In the genomic region with DNA sequence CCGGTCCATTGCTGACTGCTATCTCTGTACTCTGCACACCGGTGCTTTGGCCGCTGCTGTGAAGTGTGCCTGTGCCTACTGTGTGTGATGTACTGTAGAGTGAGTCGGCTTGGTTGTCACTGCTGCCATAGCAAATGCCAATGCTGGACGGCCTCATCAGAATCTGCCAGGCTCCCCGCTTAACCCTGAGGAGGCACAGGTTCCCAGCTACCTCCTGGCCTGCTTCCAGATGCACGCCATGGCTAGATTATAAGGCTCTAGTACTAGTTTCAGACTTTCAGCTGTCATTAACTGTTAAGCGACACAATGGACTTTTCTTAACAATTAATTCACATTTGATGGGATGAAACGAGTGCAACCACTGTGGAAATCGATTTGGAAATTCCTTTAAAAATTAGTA, we compare ENCODE assay signal across 25 mouse cellular contexts. TPM values are rescaled to one million over a fixed set of nuclear protein-coding genes. Genes with fewer than 3 reads are reported as not detected.
DNase-seq lines count a peak whose midpoint lies in the region; ATAC-seq and TF ChIP-seq lines count a peak whose summit lies in the region.
"Had no signal": no experiment of that assay in that cellular context is flagged by ENCODE, and none has a peak within 500 bp of the region (broad histone marks: within the 10 kb centered on the region; RNA-seq: fewer than 3 reads in every experiment).

No protein-coding gene starts in this region.

- no peak for TF ChIP-seq CTCF in hindbrain, postnatal 0 days (IDR thresholded peaks at IDR 0.05; ENCODE audit: low read depth)

- no peaks in the 10 kb centered on the region for H3K9me3 ChIP-seq in forebrain, embryonic 13.5 days (replicated peaks)
- H3K9me3 ChIP-seq in forebrain, embryonic 12.5 days = no peaks in the 10 kb centered on the region
- no peaks in the 10 kb centered on the region for H3K9me3 ChIP-seq in hindbrain, embryonic 12.5 days (replicated peaks)
- no peaks in the 10 kb centered on the region for H3K9me3 ChIP-seq in hindbrain, postnatal 0 days (ENCODE audit: low read length)
- no peaks in the 10 kb centered on the region for H3K9me3 ChIP-seq in midbrain, embryonic 12.5 days
- no peaks in the 10 kb centered on the region for H3K9me3 ChIP-seq in midbrain, embryonic 11.5 days (ENCODE audit: control insufficient read depth, low read length)
- H3K9me3 ChIP-seq in neural tube, embryonic 14.5 days (ENCODE audit: control insufficient read depth, low read length) = no peaks in the 10 kb centered on the region
- H3K9me3 ChIP-seq: embryonic facial prominence, embryonic 13.5 days; hindbrain, embryonic 15.5 days; limb, embryonic 12.5 days; stomach, embryonic 15.5 days had no signal

- ATAC-seq in forebrain, embryonic 13.5 days = no peak
- no peak for ATAC-seq in forebrain, embryonic 12.5 days (ENCODE audit: low FRiP score)
- no peak for ATAC-seq in hindbrain, embryonic 12.5 days (ENCODE audit: low FRiP score)
- ATAC-seq in hindbrain, postnatal 0 days = no peak
- ATAC-seq in midbrain, embryonic 12.5 days (ENCODE audit: low FRiP score, low read depth) = no peak
- no peak for ATAC-seq in midbrain, embryonic 11.5 days (ENCODE audit: low FRiP score)
- no peak for ATAC-seq in neural tube, embryonic 14.5 days (ENCODE audit: low read depth)
- ATAC-seq: intestine, postnatal 0 days; liver, postnatal 0 days; lung, postnatal 0 days had no signal

- no peak for DNase-seq in hindbrain, postnatal 0 days (ENCODE audit: low spot score)
- DNase-seq in midbrain, embryonic 11.5 days (ENCODE audit: low spot score, missing footprints) = no peak
- DNase-seq: adrenal gland, postnatal 25 days; cerebellum, postnatal 36 days; embryo, embryonic 11 days; heart, postnatal 10 days; kidney, postnatal 25 days; liver, postnatal 0 days; right cerebral cortex, adult 18-20 months; thymus, postnatal 25 days had no signal

- peaks cover 36% of the 10 kb centered on the region for H3K4me1 ChIP-seq in forebrain, embryonic 13.5 days
- H3K4me1 ChIP-seq in forebrain, embryonic 12.5 days = peaks cover 32% of the 10 kb centered on the region
- peaks cover 39% of the 10 kb centered on the region for H3K4me1 ChIP-seq in hindbrain, embryonic 12.5 days
- H3K4me1 ChIP-seq in hindbrain, postnatal 0 days (ENCODE audit: insufficient read depth, low read length) = peaks cover 12% of the 10 kb centered on the region; the same call in 1 of the 2 replicates
- H3K4me1 ChIP-seq in midbrain, embryonic 12.5 days = peaks cover 26% of the 10 kb centered on the region
- H3K4me1 ChIP-seq in midbrain, embryonic 11.5 days (ENCODE audit: control insufficient read depth, insufficient read depth, low read length) = 0 out of 2 replicates have a peak, but pooled peaks cover 3% of the 10 kb centered on the region
- H3K4me1 ChIP-seq in neural tube, embryonic 14.5 days (ENCODE audit: control insufficient read depth, insufficient read depth, low read length) = peaks cover 8% of the 10 kb centered on the region; the same call in 1 of the 2 replicates

- no peak overlapping the region for H3K9ac ChIP-seq in forebrain, embryonic 13.5 days
- no peak overlapping the region for H3K9ac ChIP-seq in forebrain, embryonic 12.5 days
- H3K9ac ChIP-seq in hindbrain, embryonic 12.5 days = no peak overlapping the region
- no peak overlapping the region for H3K9ac ChIP-seq in hindbrain, postnatal 0 days (replicated peaks; ENCODE audit: low read length)
- H3K9ac ChIP-seq in midbrain, embryonic 12.5 days (replicated peaks) = no peak overlapping the region
- no peak overlapping the region for H3K9ac ChIP-seq in midbrain, embryonic 11.5 days (ENCODE audit: low read length)
- H3K9ac ChIP-seq in neural tube, embryonic 14.5 days (replicated peaks; ENCODE audit: low read depth, low read length) = 0 out of 2 replicates have a peak overlapping the region, but pooled peaks have one; percentile 11
- H3K9ac ChIP-seq: embryonic facial prominence, embryonic 13.5 days; hindbrain, embryonic 15.5 days; limb, embryonic 12.5 days; liver, postnatal 0 days; stomach, embryonic 15.5 days had no signal

- H3K27me3 ChIP-seq in forebrain, embryonic 13.5 days = no peaks in the 10 kb centered on the region
- no peaks in the 10 kb centered on the region for H3K27me3 ChIP-seq in forebrain, embryonic 12.5 days
- H3K27me3 ChIP-seq in hindbrain, embryonic 12.5 days = no peaks in the 10 kb centered on the region
- no peaks in the 10 kb centered on the region for H3K27me3 ChIP-seq in hindbrain, postnatal 0 days (ENCODE audit: insufficient read depth, low read length)
- H3K27me3 ChIP-seq in midbrain, embryonic 12.5 days = no peaks in the 10 kb centered on the region
- H3K27me3 ChIP-seq in midbrain, embryonic 11.5 days (ENCODE audit: control insufficient read depth, insufficient read depth, low read length) = no peaks in the 10 kb centered on the region
- no peaks in the 10 kb centered on the region for H3K27me3 ChIP-seq in neural tube, embryonic 14.5 days (ENCODE audit: control insufficient read depth, insufficient read depth, low read length)
- H3K27me3 ChIP-seq: embryonic facial prominence, embryonic 13.5 days; hindbrain, embryonic 15.5 days; limb, embryonic 12.5 days; stomach, embryonic 15.5 days had no signal

- H3K4me3 ChIP-seq in forebrain, embryonic 13.5 days = no peak overlapping the region
- H3K4me3 ChIP-seq in forebrain, embryonic 12.5 days (replicated peaks) = no peak overlapping the region
- H3K4me3 ChIP-seq in hindbrain, embryonic 12.5 days = no peak overlapping the region
- H3K4me3 ChIP-seq in hindbrain, postnatal 0 days (ENCODE audit: low read length) = no peak overlapping the region
- no peak overlapping the region for H3K4me3 ChIP-seq in midbrain, embryonic 12.5 days
- no peak overlapping the region for H3K4me3 ChIP-seq in midbrain, embryonic 11.5 days (ENCODE audit: low read depth, low read length)
- no peak overlapping the region for H3K4me3 ChIP-seq in neural tube, embryonic 14.5 days (ENCODE audit: low read depth, low read length)
- H3K4me3 ChIP-seq: embryonic facial prominence, embryonic 13.5 days; erythroblast, embryonic 14.5 days; hindbrain, embryonic 15.5 days; limb, embryonic 12.5 days; stomach, embryonic 15.5 days had no signal

- WGBS in forebrain, embryonic 13.5 days = 79% methylated on average over 10 of the region's 10 CpGs
- WGBS in forebrain, embryonic 12.5 days = 90% methylated on average over 10 of the region's 10 CpGs
- 84% methylated on average over 10 of the region's 10 CpGs for WGBS in hindbrain, embryonic 12.5 days
- WGBS in hindbrain, postnatal 0 days = 55% methylated on average over 10 of the region's 10 CpGs
- 91% methylated on average over 10 of the region's 10 CpGs for WGBS in midbrain, embryonic 12.5 days
- whole genome bisulfite sequencing in midbrain, embryonic 11.5 days = 94% methylated on average over 10 of the region's 10 CpGs
- 73% methylated on average over 10 of the region's 10 CpGs for WGBS in neural tube, embryonic 14.5 days

- no peak overlapping the region for H3K4me2 ChIP-seq in forebrain, embryonic 13.5 days
- H3K4me2 ChIP-seq in forebrain, embryonic 12.5 days = no peak overlapping the region
- H3K4me2 ChIP-seq in hindbrain, embryonic 12.5 days (replicated peaks) = no peak overlapping the region
- H3K4me2 ChIP-seq in hindbrain, postnatal 0 days (ENCODE audit: low read depth, low read length) = no peak overlapping the region
- H3K4me2 ChIP-seq in midbrain, embryonic 12.5 days (replicated peaks) = no peak overlapping the region
- no peak overlapping the region for H3K4me2 ChIP-seq in midbrain, embryonic 11.5 days
- H3K4me2 ChIP-seq in neural tube, embryonic 14.5 days (ENCODE audit: low read depth, low read length) = no peak overlapping the region
- H3K4me2 ChIP-seq: embryonic facial prominence, embryonic 13.5 days; heart, embryonic 11.5 days; hindbrain, embryonic 15.5 days; limb, embryonic 12.5 days; liver, embryonic 11.5 days; stomach, embryonic 15.5 days had no signal

- 0 out of 2 replicates have a peak overlapping the region, but pooled peaks have one; percentile 11 for H3K27ac ChIP-seq in forebrain, embryonic 13.5 days
- H3K27ac ChIP-seq in forebrain, embryonic 12.5 days = no peak overlapping the region
- H3K27ac ChIP-seq in hindbrain, embryonic 12.5 days = peak overlapping the region; percentile 40; the same call in 1 of the 2 replicates
- no peak overlapping the region for H3K27ac ChIP-seq in hindbrain, postnatal 0 days
- H3K27ac ChIP-seq in midbrain, embryonic 12.5 days (replicated peaks) = 0 out of 2 replicates have a peak overlapping the region, but pooled peaks have one; percentile 2
- H3K27ac ChIP-seq in midbrain, embryonic 11.5 days (ENCODE audit: low read depth, low read length) = no peak overlapping the region
- H3K27ac ChIP-seq in neural tube, embryonic 14.5 days (ENCODE audit: low read depth, low read length) = no peak overlapping the region
- H3K27ac ChIP-seq: embryonic facial prominence, embryonic 13.5 days; hindbrain, embryonic 15.5 days; limb, embryonic 12.5 days; macrophage; stomach, embryonic 15.5 days had no signal

- peaks cover 17% of the 10 kb centered on the region for H3K36me3 ChIP-seq in forebrain, embryonic 13.5 days (ENCODE audit: poor library complexity, severe bottlenecking)
- peaks cover 24% of the 10 kb centered on the region for H3K36me3 ChIP-seq in forebrain, embryonic 12.5 days (replicated peaks)
- peaks cover 27% of the 10 kb centered on the region for H3K36me3 ChIP-seq in hindbrain, embryonic 12.5 days
- H3K36me3 ChIP-seq in hindbrain, postnatal 0 days (ENCODE audit: insufficient read depth, low read length) = no peaks in the 10 kb centered on the region
- H3K36me3 ChIP-seq in midbrain, embryonic 12.5 days = peaks cover 24% of the 10 kb centered on the region
- no peaks in the 10 kb centered on the region for H3K36me3 ChIP-seq in midbrain, embryonic 11.5 days (ENCODE audit: control insufficient read depth, insufficient read depth, low read length)
- no peaks in the 10 kb centered on the region for H3K36me3 ChIP-seq in neural tube, embryonic 14.5 days (ENCODE audit: control insufficient read depth, insufficient read depth, low read length)
- H3K36me3 ChIP-seq: hindbrain, embryonic 15.5 days had no signal

RNA-seq across cellular contexts. Expression of a gene that starts 21.8 kb away (rescaled TPM):
- polyA plus RNA-seq in forebrain, embryonic 13.5 days (2015; fragmentation: Nextera tagmentation; extraction: Ambion mirVana) = 3.1 and 3.3 TPM in 2 replicates
- 5.2 and 5.9 TPM in 2 replicates for polyA plus RNA-seq in forebrain, embryonic 12.5 days (2016; fragmentation: Nextera tagmentation; extraction: Ambion mirVana)
- polyA plus RNA-seq in hindbrain, embryonic 12.5 days (2016; fragmentation: Nextera tagmentation; extraction: Ambion mirVana) = 7.9 and 8.8 TPM in 2 replicates
- total RNA-seq in hindbrain, postnatal 0 days (2014; rRNA removed) = 23.3 and 24.0 TPM in 2 replicates
- polyA plus RNA-seq in hindbrain, postnatal 0 days (2015; fragmentation: Nextera tagmentation; extraction: Ambion mirVana) = 4.6 and 6.0 TPM in 2 replicates
- polyA plus RNA-seq in midbrain, embryonic 12.5 days (2016; fragmentation: Nextera tagmentation; extraction: Ambion mirVana) = 7.6 and 9.6 TPM in 2 replicates
- 4.0 and 4.2 TPM in 2 replicates for polyA plus RNA-seq in midbrain, embryonic 11.5 days (2014; fragmentation: Nextera tagmentation; extraction: Ambion mirVana)
- 4.3 and 6.2 TPM in 2 replicates for polyA plus RNA-seq in neural tube, embryonic 14.5 days (2014; fragmentation: Nextera tagmentation; extraction: Ambion mirVana)

RNA-seq across cellular contexts. Expression of a gene that starts 40.6 kb away (rescaled TPM):
- 12.0 and 12.2 TPM in 2 replicates for polyA plus RNA-seq in forebrain, embryonic 13.5 days (2015; fragmentation: Nextera tagmentation; extraction: Ambion mirVana)
- 12.7 and 15.2 TPM in 2 replicates for polyA plus RNA-seq in forebrain, embryonic 12.5 days (2016; fragmentation: Nextera tagmentation; extraction: Ambion mirVana)
- 14.9 and 15.6 TPM in 2 replicates for polyA plus RNA-seq in hindbrain, embryonic 12.5 days (2016; fragmentation: Nextera tagmentation; extraction: Ambion mirVana)
- 12.8 and 22.1 TPM in 2 replicates for total RNA-seq in hindbrain, postnatal 0 days (2014; rRNA removed)
- 7.5 and 7.9 TPM in 2 replicates for polyA plus RNA-seq in hindbrain, postnatal 0 days (2015; fragmentation: Nextera tagmentation; extraction: Ambion mirVana)
- 14.4 and 14.5 TPM in 2 replicates for polyA plus RNA-seq in midbrain, embryonic 12.5 days (2016; fragmentation: Nextera tagmentation; extraction: Ambion mirVana)
- 8.8 and 10.5 TPM in 2 replicates for polyA plus RNA-seq in midbrain, embryonic 11.5 days (2014; fragmentation: Nextera tagmentation; extraction: Ambion mirVana)
- 11.9 and 15.0 TPM in 2 replicates for polyA plus RNA-seq in neural tube, embryonic 14.5 days (2014; fragmentation: Nextera tagmentation; extraction: Ambion mirVana)

Comparison
In these comparisons a context has a peak if more than half of its experiments do, and no peak if none do; other contexts are left out.
1. H3K27ac ChIP-seq: peak in forebrain, embryonic 13.5 days (single experiment), hindbrain, embryonic 12.5 days (single experiment) and midbrain, embryonic 12.5 days (single experiment); none in forebrain, embryonic 12.5 days (single experiment), hindbrain, postnatal 0 days (single experiment), midbrain, embryonic 11.5 days (single experiment) and neural tube, embryonic 14.5 days (single experiment).